Mouse (Mus musculus) testis, adult 2 months (tissue): Measurements from ENCODE around the gene Erg. TPM values are rescaled to one million over a fixed set of nuclear protein-coding genes. Genes with fewer than 3 reads are reported as not detected.

ENCODE experiments used
- H3K27ac ChIP-seq: fragments of 200-500 bp; 2 replicates; pipeline ENCODE4 v1.5.1; 2012; ENCODE audit warnings: low read depth, low read length; ENCODE audit not compliant: control insufficient read depth, insufficient read depth
- H3K27me3 ChIP-seq: fragments of 200-500 bp; 2 replicates; pipeline ENCODE4 v1.6.1; 2012; ENCODE audit warnings: mild to moderate bottlenecking, low read length, moderate library complexity; ENCODE audit not compliant: control insufficient read depth, insufficient read depth
- H3K36me3 ChIP-seq: fragments of 200-500 bp; 2 replicates; pipeline ENCODE4 v1.6.1; 2012; ENCODE audit warnings: mild to moderate bottlenecking, low read length; ENCODE audit not compliant: control insufficient read depth, insufficient read depth
- H3K4me1 ChIP-seq: fragments of 200-500 bp; 2 replicates; pipeline ENCODE4 v1.6.1; 2012; ENCODE audit warnings: low read length; ENCODE audit not compliant: control insufficient read depth, insufficient read depth
- H3K4me3 ChIP-seq: fragments of 200-500 bp; 2 replicates; pipeline ENCODE4 v1.5.1; 2012; ENCODE audit warnings: low read depth, mild to moderate bottlenecking, low read length, moderate library complexity, mixed read lengths; ENCODE audit not compliant: control insufficient read depth
- CTCF ChIP-seq: fragments of 200-500 bp; IDR thresholded peaks from 2 replicates; pipeline ENCODE4 v1.5.1; 2012; ENCODE audit warnings: low read depth, mild to moderate bottlenecking, inconsistent platforms, low read length, moderate library complexity; ENCODE audit not compliant: control insufficient read depth, insufficient read depth, insufficient replicate concordance
- POLR2A ChIP-seq: fragments of 200-500 bp; IDR thresholded peaks from 2 replicates; pipeline ENCODE4 v1.6.1; 2012; ENCODE audit warnings: low read depth, mild to moderate bottlenecking, inconsistent platforms, low read length, moderate library complexity; ENCODE audit not compliant: control insufficient read depth
- polyA plus RNA-seq: library from polyadenylated mRNA; depleted of rRNA; stranded (reverse); fragments of >200 nt; gene quantifications from 2 replicates; pipeline ENCODE4 v1.2.3, GENCODE M21; 2012

Gene Erg
- polyA plus RNA-seq, 1 experiment = 2.0 TPM

- no peak for TF ChIP-seq POLR2A
- no peak for TF ChIP-seq CTCF
- H3K4me3 ChIP-seq = no peak overlapping the region
Measured at GRCm38 (mm10) chr16:95579289-95579688, 7.1 kb downstream of the Erg start.

DNA sequence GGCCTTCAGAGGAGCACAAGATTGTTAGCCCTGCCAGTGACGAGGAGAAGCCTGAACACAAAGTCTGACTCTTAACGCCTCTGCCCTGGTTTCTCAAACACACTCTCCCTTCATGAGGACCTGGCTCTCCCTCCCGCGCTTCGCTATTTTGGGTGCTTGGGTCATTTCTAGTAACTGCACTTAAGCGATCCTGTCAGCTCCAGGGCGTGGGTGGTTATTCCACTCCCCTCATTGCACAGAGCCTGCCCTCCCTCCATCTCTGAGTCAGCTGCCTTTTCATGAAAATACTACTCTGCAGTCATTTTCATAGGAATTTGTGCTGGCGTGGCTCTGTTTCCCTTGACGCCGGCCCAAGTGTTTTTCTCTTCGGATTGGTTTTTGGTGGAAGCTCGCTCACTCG is 13.2 kb downstream of the Erg start:
- no peaks in the 10 kb centered on the region for H3K4me1 ChIP-seq
- no peaks in the 10 kb centered on the region for H3K36me3 ChIP-seq
- no peak overlapping the region for H3K4me3 ChIP-seq
- H3K27me3 ChIP-seq = no peaks in the 10 kb centered on the region
- H3K27ac ChIP-seq = no peak overlapping the region
- no peak for TF ChIP-seq POLR2A
- no peak for TF ChIP-seq CTCF

More at GRCm38 (mm10) chr16:95579289-95579688, 7.1 kb downstream of the Erg start:
- H3K27me3 ChIP-seq = no peaks in the 10 kb centered on the region
- H3K4me1 ChIP-seq = no peaks in the 10 kb centered on the region
- H3K36me3 ChIP-seq = no peaks in the 10 kb centered on the region
- no peak overlapping the region for H3K27ac ChIP-seq

- peak; percentile 11; the same call in 1 of the 2 replicates for TF ChIP-seq CTCF
- TF ChIP-seq POLR2A = no peak
- H3K36me3 ChIP-seq = no peaks in the 10 kb centered on the region
- H3K4me3 ChIP-seq = no peak overlapping the region
- no peaks in the 10 kb centered on the region for H3K4me1 ChIP-seq
- no peak overlapping the region for H3K27ac ChIP-seq
- no peaks in the 10 kb centered on the region for H3K27me3 ChIP-seq
Measured at GRCm38 (mm10) chr16:95570616-95571015, 15.8 kb downstream of the Erg start.

DNA sequence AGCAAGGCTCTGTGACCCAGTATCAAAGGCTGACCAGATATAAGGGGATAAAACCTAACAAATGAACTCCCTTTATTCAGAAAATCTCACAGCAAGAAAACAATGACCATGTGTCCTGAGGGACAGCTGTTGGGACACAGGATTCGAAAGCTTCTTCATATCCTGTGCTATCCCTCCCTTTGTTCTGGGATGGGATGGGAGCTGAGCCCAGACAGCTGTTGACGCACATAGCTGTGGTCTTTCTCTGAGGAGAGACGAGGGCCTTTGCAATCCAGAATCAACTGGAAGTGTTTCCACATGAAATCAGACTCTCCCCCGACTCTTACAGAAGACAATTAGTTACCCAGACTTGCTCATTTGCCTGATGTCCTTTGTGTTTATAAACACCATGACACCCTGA is 29.6 kb downstream of the Erg start:
- no peaks in the 10 kb centered on the region for H3K36me3 ChIP-seq

DNA sequence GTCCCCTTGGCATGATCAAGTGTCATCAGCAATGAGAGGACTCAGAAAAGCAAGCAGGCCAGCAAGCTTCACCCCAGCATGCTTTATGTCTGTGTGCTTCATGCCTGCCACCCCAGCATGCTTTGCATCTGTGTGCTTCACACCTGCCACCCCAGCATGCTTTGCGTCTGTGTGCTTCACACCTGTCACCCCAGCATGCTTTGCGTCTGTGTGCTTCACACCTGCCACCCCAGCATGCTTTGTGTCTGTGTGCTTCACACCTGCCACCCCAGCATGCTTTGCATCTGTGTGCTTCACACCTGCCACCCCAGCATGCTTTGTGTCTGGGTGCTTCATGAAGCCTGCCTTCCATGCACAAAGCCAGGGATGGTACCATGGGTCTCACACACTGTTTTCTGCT is 33.3 kb downstream of the Erg start:
- H3K27ac ChIP-seq = no peak overlapping the region

More for the DNA sequence above, 29.6 kb downstream of the Erg start:
- no peak for TF ChIP-seq CTCF
- TF ChIP-seq POLR2A = no peak
- no peak overlapping the region for H3K4me3 ChIP-seq
- H3K27me3 ChIP-seq = no peaks in the 10 kb centered on the region
- H3K4me1 ChIP-seq = no peaks in the 10 kb centered on the region
- H3K27ac ChIP-seq = no peak overlapping the region

DNA sequence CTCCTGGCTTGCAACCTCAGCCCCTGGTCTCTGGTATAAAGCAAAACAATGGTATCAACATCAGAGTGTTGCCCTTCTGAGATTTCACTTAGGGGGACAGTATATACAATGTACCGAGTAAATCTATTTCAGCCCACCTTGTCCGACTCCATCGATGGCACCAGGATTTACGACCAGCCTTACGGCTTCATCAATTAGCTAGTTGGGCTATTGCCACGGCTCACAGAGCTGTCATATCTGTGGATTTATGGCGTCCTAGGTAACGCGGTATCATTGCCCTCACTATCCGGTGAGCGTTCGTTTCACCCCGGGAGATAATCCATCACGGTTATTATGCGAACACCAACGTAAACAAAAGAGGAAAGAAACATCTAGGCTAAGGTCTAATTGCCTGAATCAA is 33.9 kb downstream of the Erg start:
- no peaks in the 10 kb centered on the region for H3K4me1 ChIP-seq
- H3K27ac ChIP-seq = no peak overlapping the region
- H3K36me3 ChIP-seq = no peaks in the 10 kb centered on the region
- no peak for TF ChIP-seq POLR2A
- no peak for TF ChIP-seq CTCF
- H3K27me3 ChIP-seq = no peaks in the 10 kb centered on the region
- H3K4me3 ChIP-seq = no peak overlapping the region

More for the DNA sequence above, 33.3 kb downstream of the Erg start:
- H3K4me1 ChIP-seq = no peaks in the 10 kb centered on the region
- H3K36me3 ChIP-seq = no peaks in the 10 kb centered on the region
- H3K4me3 ChIP-seq = no peak overlapping the region
- TF ChIP-seq CTCF (no peak), POLR2A (no peak)
- H3K27me3 ChIP-seq = no peaks in the 10 kb centered on the region

GRCm38 (mm10) chr16:95550496-95550895 is 35.9 kb downstream of the Erg start:
- Histone ChIP-seq H3K27me3 (no peaks in the 10 kb centered on the region), H3K27ac (no peak overlapping the region), H3K36me3 (no peaks in the 10 kb centered on the region), H3K4me3 (no peak overlapping the region), H3K4me1 (no peaks in the 10 kb centered on the region)
- TF ChIP-seq CTCF (no peak), POLR2A (no peak)

DNA sequence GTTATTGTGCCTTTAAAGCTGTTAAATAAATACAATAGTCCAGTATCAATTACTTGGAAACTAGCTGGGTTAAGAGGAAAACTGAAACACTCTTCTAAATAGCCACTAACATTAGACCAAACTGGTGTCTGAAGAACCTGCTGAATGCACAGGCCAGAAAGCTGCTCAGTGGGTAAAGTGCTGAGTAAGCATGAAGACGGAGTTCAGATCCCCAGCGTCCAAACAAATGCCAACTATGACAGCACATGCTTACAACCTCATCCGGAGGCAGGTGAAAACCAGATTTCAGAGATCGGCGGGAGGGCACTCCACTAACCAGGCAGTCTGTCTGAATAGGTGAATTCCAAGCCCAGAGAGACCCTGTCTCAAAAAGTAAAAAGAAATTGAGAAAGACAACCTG is 41.6 kb downstream of the Erg start:
- H3K4me1 ChIP-seq = no peaks in the 10 kb centered on the region
- TF ChIP-seq POLR2A = no peak
- TF ChIP-seq CTCF = no peak
- H3K4me3 ChIP-seq = no peak overlapping the region
- no peaks in the 10 kb centered on the region for H3K36me3 ChIP-seq
- H3K27me3 ChIP-seq = no peaks in the 10 kb centered on the region
- no peak overlapping the region for H3K27ac ChIP-seq
